Mouse (Mus musculus) heart, embryonic 14.5 days (tissue): ENCODE measurements around the gene Gpr176. TPM values are rescaled to one million over a fixed set of nuclear protein-coding genes. Genes with fewer than 3 reads are reported as not detected.

ENCODE experiments used
- ATAC-seq: fragments of 200-750 bp; cut with Nextera tagmentation; 2 replicates; pipeline ENCODE4 v1.8.0; 2017; ENCODE audit warnings: low read depth, moderate TSS enrichment; ENCODE audit not compliant: insufficient number of reproducible peaks, insufficient read depth, low FRiP score
- H3K27ac ChIP-seq, 2 experiments: fragments of 200-500 bp in 1 of 2; fragments of 300-500 bp in 1 of 2; sonication (generic) in 1 of 2; replicated peaks in 1 of 2; 2 replicates each; pipeline ENCODE4 v1.5.1; 2012 to 2014; ENCODE audit warnings: low read depth in 2 of 2, low read length in 2 of 2, control low read depth in 1 of 2, mild to moderate bottlenecking in 1 of 2, mixed read lengths in 1 of 2; ENCODE audit not compliant: control insufficient read depth in 1 of 2, insufficient read depth in 1 of 2
- H3K27me3 ChIP-seq: fragments of 300-500 bp; sonication (generic); 2 replicates; pipeline ENCODE4 v1.6.1; 2014; ENCODE audit warnings: mild to moderate bottlenecking, low read length, control low read depth; ENCODE audit not compliant: control insufficient read depth, insufficient read depth
- H3K36me3 ChIP-seq: fragments of 300-500 bp; sonication (generic); 2 replicates; pipeline ENCODE4 v1.6.1; 2014; ENCODE audit warnings: mild to moderate bottlenecking, control low read depth, low read length, mixed read lengths; ENCODE audit not compliant: control insufficient read depth, insufficient read depth
- H3K4me1 ChIP-seq, 2 experiments: fragments of 200-500 bp in 1 of 2; fragments of 300-500 bp in 1 of 2; sonication (generic) in 1 of 2; 2 replicates each; pipeline ENCODE4 v1.6.1; 2012 to 2014; ENCODE audit warnings: low read length in 2 of 2, control low read depth in 1 of 2, mixed read lengths in 1 of 2; ENCODE audit not compliant: control insufficient read depth in 2 of 2, insufficient read depth in 2 of 2
- H3K4me2 ChIP-seq: fragments of 300-500 bp; sonication (generic); 2 replicates; pipeline ENCODE4 v1.6.1; 2014; ENCODE audit warnings: mild to moderate bottlenecking, low read length
- H3K4me3 ChIP-seq, 2 experiments: fragments of 200-500 bp in 1 of 2; fragments of 300-500 bp in 1 of 2; sonication (generic) in 1 of 2; 2 replicates each; pipeline ENCODE4 v1.5.1; 2012 to 2014; ENCODE audit warnings: low read length in 2 of 2, mild to moderate bottlenecking in 2 of 2, control low read depth in 1 of 2, low read depth in 1 of 2, moderate library complexity in 1 of 2; ENCODE audit not compliant: control insufficient read depth in 1 of 2, insufficient read depth in 1 of 2
- H3K9ac ChIP-seq: fragments of 300-500 bp; sonication (generic); 2 replicates; pipeline ENCODE4 v1.6.1; 2014; ENCODE audit warnings: mild to moderate bottlenecking, low read length
- H3K9me3 ChIP-seq: fragments of 300-500 bp; sonication (generic); 2 replicates; pipeline ENCODE4 v1.6.1; 2016; ENCODE audit warnings: low read length, control low read depth; ENCODE audit not compliant: control insufficient read depth
- WGBS: fragments of 180-500 bp; shearing (Covaris S2); extraction: QIAGEN DNeasy Blood & Tissue Kit; methylation state at CpG from one replicate; pipeline ENCODE4 v1.1.7; 2014; 5-methylcytosine and 5-hydroxymethylcytosine counted together
- polyA plus RNA-seq: library from polyadenylated mRNA; unstranded; fragments of >200 nt; fragmentation: Nextera tagmentation; extraction: Ambion mirVana; gene quantifications from 2 replicates; pipeline ENCODE4 v1.2.1, GENCODE M21; 2014

The Gpr176 gene
- polyA plus RNA-seq, 1 experiment from 2014 or later: 0.76 TPM

- peak overlapping the region; percentile 45 to 49 for H3K4me3 ChIP-seq
- 74% methylated on average over 8 of the region's 8 CpGs for WGBS
- no peak for ATAC-seq
- H3K9me3 ChIP-seq: no peaks in the 10 kb centered on the region
- H3K4me1 ChIP-seq: peaks cover 0 to 5% of the 10 kb centered on the region in 2 experiments; a peak in 1 of 4 replicates
- no peaks in the 10 kb centered on the region for H3K36me3 ChIP-seq
- no peak overlapping the region for H3K27ac ChIP-seq
- no peaks in the 10 kb centered on the region; the same call in 1 of the 2 replicates for H3K27me3 ChIP-seq
- no peak overlapping the region for H3K9ac ChIP-seq
- peak overlapping the region; percentile 74 for H3K4me2 ChIP-seq
Measured at GRCm38 (mm10) chr2:118257094-118257493, 116.1 kb downstream of the Gpr176 start.

DNA sequence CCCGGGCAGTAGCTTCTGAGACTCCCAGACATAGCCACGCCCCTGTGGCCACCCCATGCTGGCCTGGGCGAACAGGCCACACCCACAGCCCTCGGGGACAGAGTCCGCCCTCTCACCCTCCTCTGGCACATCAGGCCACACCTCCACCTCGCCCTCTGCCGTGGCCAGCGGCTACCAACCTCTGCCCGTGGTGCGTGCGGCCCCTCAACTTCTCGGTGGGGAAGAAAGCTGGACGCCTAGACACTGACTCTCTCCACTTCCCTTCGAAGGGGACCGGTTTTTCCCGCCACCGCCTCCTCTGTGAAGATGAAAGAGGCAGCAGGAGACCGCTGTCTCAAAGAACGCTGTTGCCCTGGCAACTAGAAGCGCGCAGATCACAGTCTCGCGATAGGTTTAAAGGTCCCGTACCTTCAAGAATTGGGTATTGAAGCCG, 116.6 kb downstream of the Gpr176 start, which contains the start of gene Fsip1:
Gene Fsip1 (minus strand): TSS at position 346 of the 433 bp plus-strand sequence.
- Histone ChIP-seq H3K27ac (no peak within 1 kb of the TSS), H3K4me3 (peak within 1 kb of the TSS; percentile 45 to 49), H3K9me3 (no peaks in the 10 kb centered on the region), H3K4me1 (peaks cover 0 to 5% of the 10 kb centered on the region in 2 experiments; a peak in 1 of 4 replicates), H3K9ac (peak within 1 kb of the TSS; percentile 38; the same call in 1 of the 2 replicates), H3K27me3 (no peaks in the 10 kb centered on the region; the same call in 1 of the 2 replicates), H3K4me2 (peak within 1 kb of the TSS; percentile 74), H3K36me3 (no peaks in the 10 kb centered on the region)
- 1% methylated on average over 25 of the region's 25 CpGs for WGBS
- ATAC-seq: peak; percentile 91

GRCm38 (mm10) chr2:118254516-118254915, 118.7 kb downstream of the Gpr176 start:
- Histone ChIP-seq H3K4me2 (no peak overlapping the region), H3K9me3 (no peaks in the 10 kb centered on the region), H3K9ac (no peak overlapping the region), H3K4me3 (no peak overlapping the region), H3K4me1 (peaks cover 0 to 5% of the 10 kb centered on the region in 2 experiments; a peak in 1 of 4 replicates), H3K36me3 (no peaks in the 10 kb centered on the region), H3K27me3 (no peaks in the 10 kb centered on the region; the same call in 1 of the 2 replicates), H3K27ac (no peak overlapping the region)
- no peak for ATAC-seq
- 76% methylated on average over 8 of the region's 8 CpGs for WGBS

DNA sequence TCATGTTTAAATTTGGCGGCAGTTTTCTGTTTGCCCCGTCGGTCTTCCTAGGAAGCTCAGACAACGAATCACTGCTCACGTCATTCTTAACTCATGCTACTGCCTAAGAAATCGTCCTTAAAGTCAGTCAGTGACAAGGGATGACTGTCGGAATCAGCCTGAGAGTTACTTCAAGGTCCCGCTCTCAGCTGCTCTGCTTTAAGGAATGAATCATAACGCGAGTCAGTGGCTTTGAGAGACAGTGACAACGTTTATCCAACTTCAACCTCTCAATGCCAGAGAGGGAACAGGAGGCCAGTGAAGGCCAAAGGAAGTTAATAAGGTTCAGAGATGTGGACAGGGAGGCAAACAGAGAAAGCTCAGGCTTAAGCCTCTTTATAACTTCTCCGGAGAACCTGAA, 124.3 kb downstream of the Gpr176 start:
- WGBS: 66% methylated on average over 12 of the region's 12 CpGs
- Histone ChIP-seq H3K36me3 (no peaks in the 10 kb centered on the region), H3K9ac (no peak overlapping the region), H3K27ac (no peak overlapping the region), H3K4me2 (no peak overlapping the region), H3K9me3 (no peaks in the 10 kb centered on the region), H3K27me3 (0 out of 2 replicates have a peak, but pooled peaks cover 3% of the 10 kb centered on the region), H3K4me3 (no peak overlapping the region), H3K4me1 (no peaks in the 10 kb centered on the region)
- ATAC-seq: no peak

GRCm38 (mm10) chr2:118248016-118248415, 125.2 kb downstream of the Gpr176 start:
- no peak overlapping the region for H3K9ac ChIP-seq

DNA sequence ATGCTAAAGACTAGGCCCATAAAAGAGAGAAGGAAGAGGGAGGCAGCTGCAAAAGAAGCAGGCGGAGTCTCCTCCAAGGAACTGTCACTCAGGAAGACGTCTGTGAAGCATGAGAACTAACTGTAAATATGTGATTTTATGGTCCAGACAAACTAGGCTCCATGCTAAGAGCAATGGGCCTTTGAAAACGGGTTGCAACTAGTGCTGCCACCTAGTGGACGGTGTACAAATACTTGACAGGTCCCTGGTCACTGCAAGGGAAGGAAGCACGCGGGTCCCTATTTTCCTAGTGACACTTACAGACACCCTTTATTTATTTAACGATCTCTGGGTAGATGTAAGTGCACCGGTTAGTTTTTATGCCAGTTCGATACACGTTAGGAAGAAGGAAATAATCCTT, 127.3 kb downstream of the Gpr176 start:
- H3K4me3 ChIP-seq: no peak overlapping the region
- no peak overlapping the region for H3K4me2 ChIP-seq
- no peak for ATAC-seq
- H3K9ac ChIP-seq: no peak overlapping the region
- H3K9me3 ChIP-seq: no peaks in the 10 kb centered on the region
- no peaks in the 10 kb centered on the region for H3K36me3 ChIP-seq
- H3K27ac ChIP-seq: no peak overlapping the region
- H3K4me1 ChIP-seq: no peaks in the 10 kb centered on the region
- peaks cover 5% of the 10 kb centered on the region; the same call in 1 of the 2 replicates for H3K27me3 ChIP-seq
- 12% methylated on average over 10 of the region's 10 CpGs for WGBS

More at GRCm38 (mm10) chr2:118248016-118248415, 125.2 kb downstream of the Gpr176 start:
- Histone ChIP-seq H3K9me3 (no peaks in the 10 kb centered on the region), H3K4me2 (no peak overlapping the region), H3K36me3 (no peaks in the 10 kb centered on the region), H3K27ac (no peak overlapping the region), H3K27me3 (0 out of 2 replicates have a peak, but pooled peaks cover 3% of the 10 kb centered on the region), H3K4me3 (no peak overlapping the region), H3K4me1 (no peaks in the 10 kb centered on the region)
- no peak for ATAC-seq
- 50% methylated on average over 2 of the region's 2 CpGs for WGBS

DNA sequence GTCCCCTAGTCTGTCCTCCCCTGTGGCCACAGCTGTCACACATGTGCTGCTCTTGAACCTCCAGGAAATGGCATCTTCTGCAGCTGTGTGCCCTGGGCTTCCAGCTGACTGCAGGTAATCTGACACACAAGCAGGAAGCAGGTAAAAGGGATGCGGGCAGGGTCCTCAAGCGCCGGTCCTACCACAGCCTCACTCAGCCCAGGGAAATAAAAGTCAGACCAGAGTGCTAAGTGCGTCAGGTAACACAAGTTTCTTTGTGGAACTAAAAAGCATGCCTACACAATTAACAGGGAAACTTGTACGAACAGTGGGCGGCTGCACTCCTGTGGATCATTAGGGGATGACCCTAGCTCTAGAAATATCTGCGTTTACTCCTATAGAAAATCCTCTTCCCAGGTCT, 137.0 kb downstream of the Gpr176 start:
- Histone ChIP-seq H3K4me3 (no peak overlapping the region), H3K4me1 (no peaks in the 10 kb centered on the region), H3K27ac (no peak overlapping the region), H3K36me3 (no peaks in the 10 kb centered on the region), H3K27me3 (peaks cover 18% of the 10 kb centered on the region), H3K9ac (no peak overlapping the region), H3K4me2 (no peak overlapping the region), H3K9me3 (no peaks in the 10 kb centered on the region)
- 88% methylated on average over 7 of the region's 7 CpGs for WGBS
- no peak for ATAC-seq

DNA sequence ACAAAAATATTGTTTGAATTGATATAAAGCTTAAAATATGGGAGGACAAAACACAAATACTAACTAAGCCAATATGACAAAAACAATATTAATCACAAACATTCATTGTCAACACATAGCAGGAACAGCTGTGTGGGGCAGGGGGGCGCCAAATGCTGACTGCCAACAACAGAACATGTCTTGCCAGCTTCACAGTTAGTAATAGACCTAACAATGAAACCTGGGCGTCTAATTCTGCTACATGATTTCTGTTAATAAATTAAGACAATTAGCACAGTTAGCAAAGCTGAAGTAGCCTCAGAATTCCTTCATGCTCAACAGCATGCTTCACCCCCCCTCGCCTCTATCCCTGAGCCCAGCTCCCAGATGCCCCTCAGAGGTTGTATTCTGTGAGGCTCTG, 137.6 kb downstream of the Gpr176 start:
- H3K4me3 ChIP-seq: no peak overlapping the region
- 85% methylated on average over 3 of the region's 3 CpGs for WGBS
- peaks cover 14% of the 10 kb centered on the region; the same call in 1 of the 2 replicates for H3K27me3 ChIP-seq
- H3K27ac ChIP-seq: no peak overlapping the region
- no peak overlapping the region for H3K4me2 ChIP-seq
- H3K9ac ChIP-seq: no peak overlapping the region
- no peaks in the 10 kb centered on the region for H3K36me3 ChIP-seq
- no peak for ATAC-seq
- H3K9me3 ChIP-seq: no peaks in the 10 kb centered on the region
- no peaks in the 10 kb centered on the region; a peak in 1 of 4 replicates for H3K4me1 ChIP-seq
